Mouse (Mus musculus): Measurements from ENCODE around the gene Zfp458. TPM values are rescaled to one million over a fixed set of nuclear protein-coding genes. Genes with fewer than 3 reads are reported as not detected.
"Not testable (repeated sequence)": the region's sequence is repeated elsewhere in the genome, so short reads cannot be mapped to it uniquely, and the experiment has no call there.

The Zfp458 gene
- polyA plus RNA-seq (2016; fragmentation: Nextera tagmentation; extraction: Ambion mirVana) = 1.3 and 1.7 TPM in 2 replicates

GRCm38 (mm10) chr13:67278314-67278713 is at the start of gene Zfp458:
TSS of gene Zfp458 (minus strand) at chr13:67278466.
- H3K27ac ChIP-seq (replicated peaks) = no peak within 1 kb of the TSS
- H3K4me3 ChIP-seq = no peak within 1 kb of the TSS
- WGBS = 52% methylated on average over 7 of the region's 7 CpGs
- no peaks in the 10 kb centered on the region for H3K36me3 ChIP-seq
- no peaks in the 10 kb centered on the region for H3K9me3 ChIP-seq (replicated peaks)
- no peaks in the 10 kb centered on the region for H3K27me3 ChIP-seq (ENCODE audit: low read depth, poor library complexity, severe bottlenecking)
- no peak for DNase-seq (ENCODE audit: low spot score)
- no peaks in the 10 kb centered on the region for H3K4me1 ChIP-seq

- H3K4me3 ChIP-seq = peak overlapping the region; percentile 76
- no peak for DNase-seq (ENCODE audit: low spot score)
- H3K36me3 ChIP-seq = no peaks in the 10 kb centered on the region
- peak overlapping the region; percentile 81 for H3K27ac ChIP-seq (replicated peaks)
- H3K4me1 ChIP-seq = peaks cover 11% of the 10 kb centered on the region
- no peaks in the 10 kb centered on the region for H3K27me3 ChIP-seq (ENCODE audit: low read depth, poor library complexity, severe bottlenecking)
- 0 out of 2 replicates have a peak, but pooled peaks cover 5% of the 10 kb centered on the region for H3K9me3 ChIP-seq (replicated peaks)
- WGBS = 39% methylated on average over 5 of the region's 5 CpGs
Measured at GRCm38 (mm10) chr13:67306718-67307117, 28.5 kb upstream of the Zfp458 start.

- H3K9me3 ChIP-seq (replicated peaks) = no peaks in the 10 kb centered on the region
- peak within 1 kb of the TSS; percentile 76 for H3K4me3 ChIP-seq
- H3K27me3 ChIP-seq (ENCODE audit: low read depth, poor library complexity, severe bottlenecking) = no peaks in the 10 kb centered on the region
- H3K4me1 ChIP-seq = peaks cover 11% of the 10 kb centered on the region
- WGBS = 14% methylated on average over 16 of the region's 16 CpGs
- peak within 1 kb of the TSS; percentile 81 for H3K27ac ChIP-seq (replicated peaks)
- H3K36me3 ChIP-seq = no peaks in the 10 kb centered on the region
- DNase-seq (ENCODE audit: low spot score) = peak; percentile 80
Measured at GRCm38 (mm10) chr13:67305822-67306672, 27.8 kb upstream of the Zfp458 start, which contains the start of gene Zfp457. TSS of gene Zfp457 (minus strand) at chr13:67306485.

GRCm38 (mm10) chr13:67269383-67270065 is 8.7 kb downstream of the Zfp458 start:
- Histone ChIP-seq H3K9me3 (replicated peaks) (peaks cover 11% of the 10 kb centered on the region), H3K4me3 (peak overlapping the region; percentile 69), H3K27ac (replicated peaks) (peak overlapping the region; percentile 78)
- H3K36me3 ChIP-seq; H3K4me1 ChIP-seq; DNase-seq (ENCODE audit: low spot score); H3K27me3 ChIP-seq (ENCODE audit: low read depth, poor library complexity, severe bottlenecking): not testable (repeated sequence)
- 49% methylated on average over 9 of the region's 9 CpGs for WGBS

- Histone ChIP-seq H3K36me3 (peaks cover 4% of the 10 kb centered on the region; the same call in 1 of the 2 replicates), H3K27me3 (ENCODE audit: low read depth, poor library complexity, severe bottlenecking) (no peaks in the 10 kb centered on the region), H3K4me3 (peak overlapping the region; percentile 69), H3K4me1 (peaks cover 10% of the 10 kb centered on the region), H3K27ac (replicated peaks) (peak overlapping the region; percentile 78), H3K9me3 (replicated peaks) (peaks cover 18% of the 10 kb centered on the region)
- 9% methylated on average over 18 of the region's 18 CpGs for WGBS
- DNase-seq (ENCODE audit: low spot score) = peak; percentile 53
Measured at GRCm38 (mm10) chr13:67268568-67269369, 9.5 kb downstream of the Zfp458 start.

- Histone ChIP-seq H3K27me3 (ENCODE audit: low read depth, poor library complexity, severe bottlenecking) (no peaks in the 10 kb centered on the region), H3K9me3 (replicated peaks) (peaks cover 7% of the 10 kb centered on the region; the same call in 1 of the 2 replicates), H3K4me3 (no peak overlapping the region), H3K36me3 (no peaks in the 10 kb centered on the region), H3K4me1 (no peaks in the 10 kb centered on the region), H3K27ac (replicated peaks) (no peak overlapping the region)
- no peak for DNase-seq (ENCODE audit: low spot score)
- WGBS = 67% methylated on average over 4 of the region's 4 CpGs
Measured at GRCm38 (mm10) chr13:67214015-67214607, 64.2 kb downstream of the Zfp458 start.

Other genes with a start within 250 kb of the Zfp458 start
- 4.0 and 4.3 TPM in 2 replicates for gene Zfp712, start 217.3 kb downstream of the Zfp458 start, polyA plus RNA-seq (2016; fragmentation: Nextera tagmentation; extraction: Ambion mirVana)
- gene Zfp708, start 180.5 kb downstream of the Zfp458 start, polyA plus RNA-seq (2016; fragmentation: Nextera tagmentation; extraction: Ambion mirVana) = 5.6 and 7.5 TPM in 2 replicates
- 2.6 and 3.1 TPM in 2 replicates for gene Gm28557, start 169.9 kb downstream of the Zfp458 start, polyA plus RNA-seq (2016; fragmentation: Nextera tagmentation; extraction: Ambion mirVana)
- 0.15 and 0.19 TPM in 2 replicates for gene Rslcan18, start 162.2 kb downstream of the Zfp458 start, polyA plus RNA-seq (2016; fragmentation: Nextera tagmentation; extraction: Ambion mirVana)
- gene Zfp759, start 156.8 kb downstream of the Zfp458 start, polyA plus RNA-seq (2016; fragmentation: Nextera tagmentation; extraction: Ambion mirVana) = 1.5 and 1.8 TPM in 2 replicates
- 6.7 and 6.8 TPM in 2 replicates for gene Rsl1, start 105.3 kb downstream of the Zfp458 start, polyA plus RNA-seq (2016; fragmentation: Nextera tagmentation; extraction: Ambion mirVana)
- 1.2 and 1.4 TPM in 2 replicates for gene Zfp455, start 84.0 kb downstream of the Zfp458 start, polyA plus RNA-seq (2016; fragmentation: Nextera tagmentation; extraction: Ambion mirVana)
- 0.37 and 0.59 TPM in 2 replicates for gene Zfp457, start 28.0 kb upstream of the Zfp458 start, polyA plus RNA-seq (2016; fragmentation: Nextera tagmentation; extraction: Ambion mirVana)
- gene Zfp595, start 54.1 kb upstream of the Zfp458 start, polyA plus RNA-seq (2016; fragmentation: Nextera tagmentation; extraction: Ambion mirVana) = 1.5 and 1.8 TPM in 2 replicates
- gene Gm28044, start 82.1 kb upstream of the Zfp458 start, polyA plus RNA-seq (2016; fragmentation: Nextera tagmentation; extraction: Ambion mirVana) = not detected in 2 replicates
- 0.97 and 1.0 TPM in 2 replicates for gene Zfp953, start 82.1 kb upstream of the Zfp458 start, polyA plus RNA-seq (2016; fragmentation: Nextera tagmentation; extraction: Ambion mirVana)
- 0.16 and 0.19 TPM in 2 replicates for gene Gm28041, start 97.3 kb upstream of the Zfp458 start, polyA plus RNA-seq (2016; fragmentation: Nextera tagmentation; extraction: Ambion mirVana)
- gene Zfp456, start 97.3 kb upstream of the Zfp458 start, polyA plus RNA-seq (2016; fragmentation: Nextera tagmentation; extraction: Ambion mirVana) = 0.79 and 0.95 TPM in 2 replicates
- gene Zfp429, start 121.4 kb upstream of the Zfp458 start, polyA plus RNA-seq (2016; fragmentation: Nextera tagmentation; extraction: Ambion mirVana) = 3.3 and 4.3 TPM in 2 replicates
- 0.39 TPM in 2 replicates for gene Zfp459, start 143.0 kb upstream of the Zfp458 start, polyA plus RNA-seq (2016; fragmentation: Nextera tagmentation; extraction: Ambion mirVana)
- gene Zfp874a, start 173.2 kb upstream of the Zfp458 start, polyA plus RNA-seq (2016; fragmentation: Nextera tagmentation; extraction: Ambion mirVana) = 6.0 and 6.6 TPM in 2 replicates
- 1.4 and 1.6 TPM in 2 replicates for gene Zfp874b, start 205.8 kb upstream of the Zfp458 start, polyA plus RNA-seq (2016; fragmentation: Nextera tagmentation; extraction: Ambion mirVana)
- 15.1 and 15.9 TPM in 2 replicates for gene Zfp58, start 222.1 kb upstream of the Zfp458 start, polyA plus RNA-seq (2016; fragmentation: Nextera tagmentation; extraction: Ambion mirVana)
- 0.29 TPM in 1 of 2 replicates, not detected in the other for gene Gm26965, start 247.7 kb upstream of the Zfp458 start, polyA plus RNA-seq (2016; fragmentation: Nextera tagmentation; extraction: Ambion mirVana)
- 24.3 and 27.5 TPM in 2 replicates for gene Zfp87, start 247.7 kb upstream of the Zfp458 start, polyA plus RNA-seq (2016; fragmentation: Nextera tagmentation; extraction: Ambion mirVana)